Mouse (Mus musculus) myocyte (in vitro differentiated cells): ENCODE data around the gene Glra1. TPM values are rescaled to one million over a fixed set of nuclear protein-coding genes. Genes with fewer than 3 reads are reported as not detected.
"Not testable (repeated sequence)": the region's sequence is repeated elsewhere in the genome, so short reads cannot be mapped to it uniquely, and the experiment has no call there.

ENCODE experiments used
- H3K27me3 ChIP-seq: one replicate; pipeline ENCODE4 v1.6.1; 2011; ENCODE audit not compliant: control insufficient read depth, insufficient read depth, insufficient read length
- H3K36me3 ChIP-seq: one replicate; pipeline ENCODE4 v1.6.1; 2011; ENCODE audit not compliant: control insufficient read depth, insufficient read depth
- H3K4me2 ChIP-seq: one replicate; pipeline ENCODE4 v1.6.1; 2011; ENCODE audit warnings: low read depth, control low read depth
- H3K4me3 ChIP-seq: one replicate; pipeline ENCODE4 v1.5.1; 2011; ENCODE audit warnings: mild to moderate bottlenecking, control low read depth, moderate library complexity
- H3K79me2 ChIP-seq: one replicate; pipeline ENCODE4 v1.6.1; 2011; ENCODE audit not compliant: control insufficient read depth, insufficient read depth
- H3ac ChIP-seq: one replicate; pipeline ENCODE4 v1.6.1; 2011; ENCODE audit not compliant: control insufficient read depth, insufficient read length
- CEBPB ChIP-seq: IDR thresholded peaks from 2 replicates; pipeline ENCODE4 v1.6.1; 2011; ENCODE audit warnings: mild to moderate bottlenecking, moderate library complexity; ENCODE audit not compliant: poor library complexity, insufficient read depth, severe bottlenecking
- E2F4 ChIP-seq: IDR thresholded peaks from one replicate; pipeline ENCODE4 v1.6.1; 2011; ENCODE audit warnings: mild to moderate bottlenecking, control low read depth, moderate library complexity; ENCODE audit not compliant: insufficient read depth
- MAX ChIP-seq: IDR thresholded peaks from one replicate; pipeline ENCODE4 v1.6.1; 2011; ENCODE audit warnings: low read depth, mild to moderate bottlenecking, control low read depth
- MYOD1 ChIP-seq, 3 experiments: IDR thresholded peaks; one replicate each; pipeline ENCODE4 v1.6.1; 2011; ENCODE audit warnings: control low read depth in 2 of 3, low read depth in 2 of 3, mild to moderate bottlenecking in 2 of 3, moderate library complexity in 1 of 3; ENCODE audit not compliant: insufficient read length in 2 of 3, control insufficient read depth in 1 of 3
- MYOG ChIP-seq, 3 experiments: IDR thresholded peaks; one replicate each; pipeline ENCODE4 v1.6.1; 2011; ENCODE audit warnings: control low read depth in 2 of 3, low read depth in 2 of 3, mild to moderate bottlenecking in 2 of 3; ENCODE audit not compliant: insufficient read length in 2 of 3, control insufficient read depth in 1 of 3, insufficient read depth in 1 of 3
- POLR2A ChIP-seq: IDR thresholded peaks from one replicate; pipeline ENCODE4 v1.6.1; 2011; ENCODE audit warnings: low read depth, mild to moderate bottlenecking, control low read depth, moderate library complexity; ENCODE audit not compliant: insufficient read length
- POLR2AphosphoS2 ChIP-seq: IDR thresholded peaks from one replicate; pipeline ENCODE4 v1.6.1; 2011; ENCODE audit warnings: low read depth, control low read depth; ENCODE audit not compliant: insufficient read length
- REST ChIP-seq: IDR thresholded peaks from one replicate; pipeline ENCODE4 v1.6.1; 2011; ENCODE audit warnings: mild to moderate bottlenecking, control low read depth, moderate library complexity; ENCODE audit not compliant: insufficient read depth, insufficient read length
- SRF ChIP-seq: IDR thresholded peaks from one replicate; pipeline ENCODE4 v1.6.1; 2011; ENCODE audit warnings: low read depth; ENCODE audit not compliant: control insufficient read depth, insufficient read length
- TCF12 ChIP-seq: IDR thresholded peaks from one replicate; pipeline ENCODE4 v1.6.1; 2011; ENCODE audit warnings: mild to moderate bottlenecking, control low read depth; ENCODE audit not compliant: poor library complexity, insufficient read depth, severe bottlenecking
- TCF3 ChIP-seq: IDR thresholded peaks from one replicate; pipeline ENCODE4 v1.6.1; 2011; ENCODE audit warnings: low read depth, control low read depth; ENCODE audit not compliant: insufficient read length
- USF1 ChIP-seq: IDR thresholded peaks from one replicate; pipeline ENCODE4 v1.6.1; 2011; ENCODE audit warnings: low read depth, mild to moderate bottlenecking, control low read depth, moderate library complexity
- polyA plus RNA-seq: library from polyadenylated mRNA; unstranded; fragments of >200 nt; fragmentation: generic; extraction: Trizol; gene quantifications from one replicate; pipeline ENCODE4 v1.2.1, GENCODE M21; 2012; ENCODE audit warnings: missing spikeins

Glra1 gene
- 0.02 TPM for polyA plus RNA-seq

DNA sequence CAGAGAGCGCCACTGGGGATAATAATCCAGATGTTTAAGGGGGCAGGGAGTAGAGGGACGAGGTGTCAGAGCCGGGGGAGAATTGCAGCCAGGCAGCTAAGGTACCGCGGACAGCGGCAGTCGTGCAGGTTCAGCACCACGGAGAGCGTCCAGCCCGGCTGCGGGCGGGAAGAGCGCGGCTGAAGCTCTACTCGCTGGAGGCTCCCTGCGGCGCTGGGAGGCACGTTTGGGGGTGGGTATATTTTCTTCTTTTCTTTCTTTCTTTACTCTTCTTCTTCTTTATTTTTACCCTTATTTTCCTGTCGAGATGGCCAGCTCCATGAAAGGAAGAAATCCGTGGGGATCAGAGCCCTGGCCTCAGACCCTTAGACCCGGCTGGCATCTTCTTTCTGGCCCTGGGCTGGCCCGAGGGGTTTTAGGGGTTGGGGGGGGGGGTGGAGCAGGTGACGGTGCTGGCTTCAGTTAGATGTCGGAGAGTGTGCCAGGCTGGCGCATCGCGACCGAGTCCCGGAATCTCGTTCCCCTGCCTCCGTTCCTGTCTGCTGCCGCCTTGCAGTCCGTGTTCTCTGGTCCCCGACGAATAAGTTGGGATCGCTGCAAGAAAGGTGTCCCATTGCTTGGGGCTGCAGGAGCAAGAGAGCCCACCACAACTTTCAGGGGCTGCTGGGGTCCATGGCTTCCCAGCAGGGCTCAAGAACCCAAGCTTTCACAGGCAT lies at the start of gene Glra1:
Glra1 (minus strand) TSS at position 391 of the 716 bp plus-strand sequence.
- Histone ChIP-seq H3K36me3 (no peaks in the 10 kb centered on the region), H3K79me2 (no peaks in the 10 kb centered on the region), H3K4me2 (no peak within 1 kb of the TSS), H3K27me3 (no peaks in the 10 kb centered on the region), H3K4me3 (no peak within 1 kb of the TSS), H3ac (no peak within 1 kb of the TSS)
- TF ChIP-seq CEBPB (no peak), E2F4 (peak; percentile 73), TCF3 (peak; percentile 56), REST (peak; percentile 99), MYOD1 (IDR thresholded peaks at IDR 0.05; ENCODE audit: control insufficient read depth in 1 of 3, insufficient read length in 2 of 3, low read depth in 2 of 3) (peak in 1 of 3 experiments; percentile 35), TCF12 (no peak)

DNA sequence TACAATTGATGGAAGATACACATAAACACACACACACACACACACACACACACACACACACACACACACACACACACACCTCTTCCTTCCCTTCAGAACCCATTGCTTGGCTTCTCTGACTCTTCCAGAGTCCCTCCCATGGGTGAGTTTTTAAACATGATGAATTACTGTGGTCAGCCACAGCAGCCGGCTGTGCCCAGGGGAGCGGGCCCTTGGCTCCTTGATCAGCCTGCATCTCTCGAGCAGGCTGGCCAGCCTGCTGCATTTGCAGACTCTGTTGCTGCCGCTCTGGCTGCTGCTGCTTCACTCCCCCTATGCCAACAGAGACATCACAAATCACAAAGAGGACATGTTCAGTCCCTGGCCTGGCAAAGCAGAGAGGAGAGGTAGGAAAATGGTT lies 29.0 kb upstream of the Glra1 start:
- Histone ChIP-seq H3K4me3 (no peak overlapping the region), H3K36me3 (no peaks in the 10 kb centered on the region), H3K27me3 (no peaks in the 10 kb centered on the region)

DNA sequence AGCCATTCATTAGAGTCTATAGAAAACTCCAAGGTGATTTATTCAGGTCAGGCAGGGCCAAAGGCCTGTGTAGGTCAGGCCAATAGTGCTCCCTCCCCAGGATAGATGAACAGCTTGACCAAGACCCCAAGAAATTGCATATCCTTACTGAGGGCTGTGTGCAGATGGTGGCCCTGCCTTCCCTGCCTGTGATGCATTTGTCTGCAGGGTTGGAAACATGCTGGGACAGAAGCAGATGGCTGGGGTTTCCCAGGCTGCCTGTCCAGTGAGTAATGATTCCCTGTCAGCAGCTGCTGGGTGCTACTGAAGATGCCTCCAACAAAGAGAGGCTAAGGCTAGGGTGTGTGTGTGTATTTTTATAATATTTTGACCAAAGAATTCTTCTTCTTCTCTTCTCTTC lies 25.9 kb upstream of the Glra1 start:
- H3ac ChIP-seq: no peak overlapping the region
- H3K27me3 ChIP-seq: no peaks in the 10 kb centered on the region
- no peaks in the 10 kb centered on the region for H3K79me2 ChIP-seq
- H3K36me3 ChIP-seq: no peaks in the 10 kb centered on the region
- H3K4me2 ChIP-seq: no peak overlapping the region
- TF ChIP-seq TCF12 (no peak), MAX (no peak), POLR2AphosphoS2 (no peak), E2F4 (no peak), USF1 (no peak), MYOD1 (IDR thresholded peaks at IDR 0.05; ENCODE audit: control insufficient read depth in 1 of 3, insufficient read length in 2 of 3, low read depth in 2 of 3) (no peak), REST (no peak), TCF3 (no peak), SRF (no peak), MYOG (IDR thresholded peaks at IDR 0.05; ENCODE audit: control insufficient read depth in 1 of 3, insufficient read depth in 1 of 3, insufficient read length in 2 of 3, low read depth in 2 of 3) (no peak), POLR2A (no peak), CEBPB (no peak)
- H3K4me3 ChIP-seq: no peak overlapping the region

More for the DNA sequence above, 29.0 kb upstream of the Glra1 start:
- Histone ChIP-seq H3ac (no peak overlapping the region), H3K4me2 (no peak overlapping the region), H3K79me2 (no peaks in the 10 kb centered on the region)
- TF ChIP-seq POLR2A (no peak), REST (no peak), TCF3 (no peak), POLR2AphosphoS2 (no peak), MYOD1 (IDR thresholded peaks at IDR 0.05; ENCODE audit: control insufficient read depth in 1 of 3, insufficient read length in 2 of 3, low read depth in 2 of 3) (no peak), MAX (no peak), SRF (no peak), USF1 (no peak), TCF12 (no peak), E2F4 (no peak), CEBPB (no peak), MYOG (IDR thresholded peaks at IDR 0.05; ENCODE audit: control insufficient read depth in 1 of 3, insufficient read depth in 1 of 3, insufficient read length in 2 of 3, low read depth in 2 of 3) (no peak)

DNA sequence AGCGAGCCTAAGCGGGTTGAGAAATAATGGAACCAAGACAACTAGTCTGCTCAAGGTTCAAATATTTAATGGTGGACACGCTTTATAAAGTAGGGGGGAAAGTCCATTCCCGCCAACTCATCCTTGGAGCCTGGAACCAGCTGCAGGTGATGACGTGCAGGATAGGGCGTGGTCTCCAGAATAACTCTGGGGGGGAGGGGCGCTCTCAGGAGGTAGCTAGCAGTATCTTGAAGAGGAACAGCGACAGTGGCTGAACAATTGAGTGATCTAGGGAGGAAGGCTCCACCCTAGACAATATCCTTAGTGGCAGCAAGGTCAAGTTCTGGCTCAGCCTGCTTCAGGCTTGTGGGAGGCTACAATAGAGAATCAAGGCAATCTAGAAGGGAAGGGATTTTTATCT lies 6.6 kb upstream of the Glra1 start:
- H3ac ChIP-seq, H3K4me2 ChIP-seq, H3K36me3 ChIP-seq, H3K4me3 ChIP-seq, H3K27me3 ChIP-seq, H3K79me2 ChIP-seq: not testable (repeated sequence)

DNA sequence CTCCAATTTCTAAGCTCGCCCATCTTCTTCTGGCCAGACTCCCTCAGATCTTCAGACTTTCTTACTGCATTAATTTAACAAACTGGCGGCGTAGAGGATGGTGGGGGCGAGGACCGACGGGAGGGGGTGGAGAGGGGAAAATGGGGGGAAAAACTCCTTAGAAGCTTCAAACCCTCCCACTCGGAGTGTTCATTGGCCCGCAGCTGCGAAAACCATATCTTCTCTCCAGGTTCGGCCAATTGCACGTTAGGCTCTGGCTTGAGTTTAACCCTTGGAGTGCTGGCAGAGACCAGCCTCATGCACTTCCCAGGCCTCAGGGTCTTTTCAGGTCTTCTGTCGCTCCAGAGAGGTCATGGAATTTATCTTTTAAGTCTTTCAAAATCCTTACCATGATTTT lies 524 bp upstream of the Glra1 start:
- H3ac ChIP-seq: no peak overlapping the region
- no peak overlapping the region for H3K4me2 ChIP-seq
- no peaks in the 10 kb centered on the region for H3K36me3 ChIP-seq
- no peaks in the 10 kb centered on the region for H3K27me3 ChIP-seq
- TF ChIP-seq TCF3 (no peak), E2F4 (no peak), SRF (no peak)
- H3K79me2 ChIP-seq: no peaks in the 10 kb centered on the region
- H3K4me3 ChIP-seq: no peak overlapping the region
